Mouse (Mus musculus) neural tube, embryonic 12.5 days (tissue): Measurements from ENCODE around the gene Slc25a42. TPM values are rescaled to one million over a fixed set of nuclear protein-coding genes. Genes with fewer than 3 reads are reported as not detected.

Experiments used
- ATAC-seq: fragments of 200-750 bp; cut with Nextera tagmentation; 2 replicates; pipeline ENCODE4 v1.8.0; 2017; ENCODE audit warnings: low read depth, mild to moderate bottlenecking, moderate TSS enrichment, moderate library complexity; ENCODE audit not compliant: low FRiP score
- H3K27ac ChIP-seq: fragments of 300-500 bp; sonication (generic); 2 replicates; pipeline ENCODE4 v1.5.1; 2016
- H3K27me3 ChIP-seq: fragments of 300-500 bp; sonication (generic); replicated peaks from 2 replicates; pipeline ENCODE4 v1.6.1; 2016; ENCODE audit warnings: mild to moderate bottlenecking
- H3K36me3 ChIP-seq: fragments of 300-500 bp; sonication (generic); 2 replicates; pipeline ENCODE4 v1.6.1; 2016; ENCODE audit warnings: mild to moderate bottlenecking
- H3K4me1 ChIP-seq: fragments of 300-500 bp; sonication (generic); 2 replicates; pipeline ENCODE4 v1.6.1; 2016
- H3K4me2 ChIP-seq: fragments of 300-500 bp; sonication (generic); replicated peaks from 2 replicates; pipeline ENCODE4 v1.6.1; 2016; ENCODE audit warnings: mild to moderate bottlenecking
- H3K4me3 ChIP-seq: fragments of 300-500 bp; sonication (generic); 2 replicates; pipeline ENCODE4 v1.5.1; 2016
- H3K9ac ChIP-seq: fragments of 300-500 bp; sonication (generic); 2 replicates; pipeline ENCODE4 v1.6.1; 2016; ENCODE audit warnings: mild to moderate bottlenecking
- H3K9me3 ChIP-seq: fragments of 300-500 bp; sonication (generic); 2 replicates; pipeline ENCODE4 v1.6.1; 2016; ENCODE audit warnings: mild to moderate bottlenecking
- WGBS: fragments of 180-500 bp; shearing (Covaris S2); methylation state at CpG from one replicate; pipeline ENCODE4 v1.1.7; 2016; 5-methylcytosine and 5-hydroxymethylcytosine counted together
- polyA plus RNA-seq: library from polyadenylated mRNA; unstranded; fragments of >200 nt; fragmentation: Nextera tagmentation; extraction: Ambion mirVana; gene quantifications from 2 replicates; pipeline ENCODE4 v1.2.1, GENCODE M21; 2016

The Slc25a42 gene
- polyA plus RNA-seq, 1 experiment from 2014 or later: 4.1 TPM

DNA sequence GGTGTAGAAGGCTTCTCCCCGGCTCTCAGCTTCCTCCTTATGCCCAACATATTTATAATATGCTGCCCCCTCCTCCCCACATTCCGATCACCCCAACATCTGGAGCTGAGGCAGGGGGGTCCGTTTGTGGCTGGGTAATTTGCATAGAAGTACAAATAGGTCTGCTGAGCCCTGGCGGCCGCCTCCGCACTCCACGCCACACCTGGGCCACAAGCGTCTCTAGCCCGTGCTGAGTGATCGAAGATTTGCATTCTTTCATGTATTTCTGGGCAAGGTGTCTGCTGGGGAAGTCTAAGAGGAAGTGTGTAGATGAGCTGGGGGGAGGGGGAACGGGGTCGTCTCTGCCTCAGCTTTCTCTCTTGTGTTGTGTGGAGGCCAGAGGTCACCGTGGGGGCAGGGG, 52.1 kb downstream of the Slc25a42 start:
- Histone ChIP-seq H3K4me3 (no peak overlapping the region), H3K27ac (no peak overlapping the region), H3K4me2 (no peak overlapping the region), H3K9me3 (no peaks in the 10 kb centered on the region), H3K27me3 (peaks cover 8% of the 10 kb centered on the region), H3K9ac (no peak overlapping the region), H3K36me3 (no peaks in the 10 kb centered on the region), H3K4me1 (no peaks in the 10 kb centered on the region; the same call in 1 of the 2 replicates)
- no peak for ATAC-seq
- WGBS: 71% methylated on average over 13 of the region's 13 CpGs

DNA sequence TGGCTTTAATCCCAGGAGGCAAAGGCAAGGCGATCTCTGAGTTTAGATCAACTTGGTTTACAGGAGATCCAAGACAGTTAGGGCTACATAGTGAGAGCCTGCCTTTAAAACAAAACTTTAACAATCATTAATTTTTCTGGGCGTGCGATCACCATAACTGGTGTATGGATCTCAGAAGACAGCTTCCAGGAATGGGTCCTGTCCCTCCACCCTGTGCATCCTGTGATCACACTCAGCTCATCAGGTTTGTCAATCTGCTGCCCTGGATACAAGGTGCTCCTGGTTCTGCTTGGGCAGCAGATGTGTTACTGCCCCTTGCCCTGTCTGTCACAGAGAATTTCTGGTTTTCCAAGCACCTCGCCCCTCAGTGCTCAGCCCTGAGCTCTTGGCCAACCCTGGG, 52.9 kb downstream of the Slc25a42 start:
- WGBS: 88% methylated on average over 4 of the region's 4 CpGs
- Histone ChIP-seq H3K9me3 (no peaks in the 10 kb centered on the region), H3K27me3 (0 out of 2 replicates have a peak, but pooled peaks cover 5% of the 10 kb centered on the region), H3K4me3 (no peak overlapping the region), H3K4me1 (no peaks in the 10 kb centered on the region; the same call in 1 of the 2 replicates), H3K4me2 (no peak overlapping the region; the same call in 1 of the 2 replicates), H3K9ac (no peak overlapping the region), H3K36me3 (no peaks in the 10 kb centered on the region), H3K27ac (no peak overlapping the region)
- no peak for ATAC-seq

DNA sequence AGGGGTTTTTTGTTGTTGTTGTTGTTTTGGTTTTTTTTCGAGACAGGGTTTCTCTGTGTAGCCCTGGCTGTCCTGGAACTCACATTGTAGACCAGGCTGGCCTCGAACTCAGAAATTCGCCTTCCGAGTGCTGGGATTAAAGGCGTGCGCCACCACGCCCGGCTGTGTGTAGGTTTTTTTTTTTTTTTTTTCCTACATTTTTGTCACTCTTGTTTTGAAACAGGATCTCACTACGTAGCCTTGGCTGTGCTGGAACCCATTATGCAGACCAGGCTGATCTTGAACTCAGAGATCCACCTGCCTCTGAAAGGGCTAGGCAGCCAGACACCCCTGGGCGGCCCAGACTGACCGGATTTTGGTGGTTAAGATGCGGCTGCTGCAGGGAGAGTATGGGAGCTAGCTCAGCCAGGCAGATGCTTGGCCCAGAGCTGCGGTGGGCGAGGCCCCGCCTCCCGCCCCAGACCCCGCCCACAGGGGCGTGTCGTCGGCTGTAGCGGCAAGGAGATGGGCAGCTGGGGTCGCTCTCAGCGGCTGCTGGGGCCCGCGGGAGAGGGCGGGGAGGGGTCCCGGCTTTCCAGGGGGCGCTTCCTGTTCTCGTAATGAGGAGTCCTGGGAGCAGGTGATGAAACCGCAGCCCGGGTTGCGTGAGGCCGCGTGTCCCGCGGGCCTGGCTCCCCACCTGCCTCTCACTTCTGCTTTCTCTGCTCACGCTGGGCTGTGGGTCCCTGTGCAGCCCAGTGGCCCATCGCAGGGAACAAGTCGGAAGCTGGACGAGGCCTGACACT, 53.8 kb downstream of the Slc25a42 start:
- H3K4me1 ChIP-seq: no peaks in the 10 kb centered on the region; the same call in 1 of the 2 replicates
- ATAC-seq: peak; percentile 92
- no peaks in the 10 kb centered on the region for H3K27me3 ChIP-seq
- H3K9me3 ChIP-seq: no peaks in the 10 kb centered on the region
- WGBS: 15% methylated on average over 40 of the region's 40 CpGs
- peak overlapping the region; percentile 65 for H3K9ac ChIP-seq
- peak overlapping the region; percentile 79 for H3K4me2 ChIP-seq
- H3K27ac ChIP-seq: no peak overlapping the region
- peak overlapping the region; percentile 48 for H3K4me3 ChIP-seq
- H3K36me3 ChIP-seq: no peaks in the 10 kb centered on the region

DNA sequence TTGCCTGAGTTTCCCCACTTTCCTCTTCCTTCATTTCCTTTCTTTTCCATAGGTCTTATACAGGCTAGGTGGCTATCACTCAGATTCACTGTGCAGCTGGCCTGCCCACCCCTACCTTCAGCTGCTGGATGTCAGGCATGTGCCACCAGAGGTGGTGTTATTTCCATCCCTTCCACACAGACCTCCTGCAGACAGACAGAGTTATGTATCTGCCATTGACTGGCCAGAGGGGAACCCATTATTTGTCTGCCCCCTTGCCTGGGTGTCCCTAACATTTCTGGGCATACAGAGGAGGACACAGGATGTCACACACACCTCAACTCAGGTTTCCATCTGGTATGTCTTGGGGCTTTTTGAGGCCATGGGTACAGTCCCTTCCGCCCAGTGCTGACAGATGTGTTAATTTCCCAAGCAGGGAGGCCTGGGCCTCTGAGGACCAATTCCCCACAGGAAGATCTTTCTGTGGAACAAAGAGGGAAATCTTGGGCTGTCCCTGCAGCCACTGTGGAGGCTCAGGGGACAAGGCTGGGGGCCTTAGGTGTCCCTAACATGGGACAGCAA, 54.8 kb downstream of the Slc25a42 start:
- Histone ChIP-seq H3K4me1 (peaks cover 5% of the 10 kb centered on the region; the same call in 1 of the 2 replicates), H3K9me3 (no peaks in the 10 kb centered on the region), H3K27ac (no peak overlapping the region), H3K4me2 (no peak overlapping the region), H3K36me3 (no peaks in the 10 kb centered on the region), H3K9ac (no peak overlapping the region), H3K4me3 (no peak overlapping the region), H3K27me3 (no peaks in the 10 kb centered on the region)
- WGBS: 87% methylated on average over 1 of the region's 1 CpGs
- no peak for ATAC-seq

DNA sequence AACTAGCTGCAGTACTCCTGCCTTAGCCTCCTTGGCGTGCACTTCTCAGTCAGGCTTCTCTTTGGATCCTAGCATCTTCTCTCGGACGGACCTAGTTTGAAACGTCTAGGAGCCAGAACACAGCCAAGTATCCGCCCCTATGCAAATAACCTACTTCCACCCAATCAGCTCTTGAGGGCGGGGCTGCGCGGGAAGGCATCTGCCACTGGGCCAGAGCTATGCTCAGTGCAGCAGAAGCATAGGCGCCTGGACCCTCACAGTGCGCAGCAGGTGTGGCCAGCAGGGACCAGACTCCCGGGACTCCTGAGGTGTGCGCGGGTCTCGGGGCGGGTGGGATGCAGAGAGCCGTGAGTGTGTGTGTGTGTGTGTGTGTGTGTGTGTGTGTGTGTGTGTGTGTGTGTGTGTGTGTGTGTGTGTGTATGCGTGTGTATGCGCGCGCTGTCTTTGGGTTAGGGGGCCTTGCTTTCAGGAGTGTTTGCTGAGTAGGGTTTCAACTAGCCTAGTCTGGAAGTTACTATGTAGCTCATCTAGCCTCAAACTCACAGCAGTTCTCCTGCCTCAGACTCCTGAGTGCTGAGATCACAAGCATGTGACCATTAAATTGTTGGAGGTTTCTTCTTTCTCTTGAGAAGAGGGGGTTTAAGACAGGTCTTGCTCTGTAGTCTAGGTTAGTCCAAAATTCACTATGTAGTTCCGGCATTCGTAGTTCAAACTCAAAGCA, 59.4 kb downstream of the Slc25a42 start:
- ATAC-seq: peak; percentile 94
- no peak overlapping the region for H3K9ac ChIP-seq
- peak overlapping the region; percentile 1; the same call in 1 of the 2 replicates for H3K4me3 ChIP-seq

DNA sequence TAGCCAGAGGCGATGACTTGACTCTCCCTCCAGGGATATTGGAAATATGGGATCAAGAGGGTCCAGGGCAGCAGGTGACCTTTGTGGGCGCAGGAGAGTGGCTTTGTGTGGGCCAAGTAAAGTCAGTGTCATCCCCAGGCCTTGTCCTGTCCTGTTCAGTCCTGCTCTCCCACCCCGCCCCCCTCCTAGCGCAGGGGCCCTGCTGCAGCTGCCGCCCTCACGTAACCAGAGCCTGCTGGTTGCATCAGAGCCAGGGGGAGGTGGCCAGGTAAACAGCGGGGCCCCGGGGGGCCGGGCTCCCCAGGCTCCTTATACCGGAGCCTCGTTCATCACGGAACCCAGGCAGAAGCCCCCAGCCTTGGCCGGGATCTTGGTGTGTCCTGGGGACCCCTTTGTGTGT, 61.9 kb downstream of the Slc25a42 start:
- ATAC-seq: no peak
- Histone ChIP-seq H3K4me3 (no peak overlapping the region), H3K9me3 (no peaks in the 10 kb centered on the region), H3K4me2 (no peak overlapping the region), H3K4me1 (peaks cover 8% of the 10 kb centered on the region; the same call in 1 of the 2 replicates), H3K27me3 (peaks cover 7% of the 10 kb centered on the region; the same call in 1 of the 2 replicates), H3K36me3 (peaks cover 26% of the 10 kb centered on the region), H3K27ac (no peak overlapping the region), H3K9ac (no peak overlapping the region)
- 15% methylated on average over 13 of the region's 13 CpGs for WGBS

More for the DNA sequence above, 59.4 kb downstream of the Slc25a42 start:
- H3K27ac ChIP-seq: no peak overlapping the region
- no peaks in the 10 kb centered on the region for H3K9me3 ChIP-seq
- H3K4me2 ChIP-seq: peak overlapping the region; percentile 49
- H3K27me3 ChIP-seq: peaks cover 7% of the 10 kb centered on the region; the same call in 1 of the 2 replicates
- H3K4me1 ChIP-seq: peaks cover 8% of the 10 kb centered on the region; the same call in 1 of the 2 replicates
- H3K36me3 ChIP-seq: peaks cover under 1% of the 10 kb centered on the region; the same call in 1 of the 2 replicates
- WGBS: 17% methylated on average over 22 of the region's 22 CpGs

DNA sequence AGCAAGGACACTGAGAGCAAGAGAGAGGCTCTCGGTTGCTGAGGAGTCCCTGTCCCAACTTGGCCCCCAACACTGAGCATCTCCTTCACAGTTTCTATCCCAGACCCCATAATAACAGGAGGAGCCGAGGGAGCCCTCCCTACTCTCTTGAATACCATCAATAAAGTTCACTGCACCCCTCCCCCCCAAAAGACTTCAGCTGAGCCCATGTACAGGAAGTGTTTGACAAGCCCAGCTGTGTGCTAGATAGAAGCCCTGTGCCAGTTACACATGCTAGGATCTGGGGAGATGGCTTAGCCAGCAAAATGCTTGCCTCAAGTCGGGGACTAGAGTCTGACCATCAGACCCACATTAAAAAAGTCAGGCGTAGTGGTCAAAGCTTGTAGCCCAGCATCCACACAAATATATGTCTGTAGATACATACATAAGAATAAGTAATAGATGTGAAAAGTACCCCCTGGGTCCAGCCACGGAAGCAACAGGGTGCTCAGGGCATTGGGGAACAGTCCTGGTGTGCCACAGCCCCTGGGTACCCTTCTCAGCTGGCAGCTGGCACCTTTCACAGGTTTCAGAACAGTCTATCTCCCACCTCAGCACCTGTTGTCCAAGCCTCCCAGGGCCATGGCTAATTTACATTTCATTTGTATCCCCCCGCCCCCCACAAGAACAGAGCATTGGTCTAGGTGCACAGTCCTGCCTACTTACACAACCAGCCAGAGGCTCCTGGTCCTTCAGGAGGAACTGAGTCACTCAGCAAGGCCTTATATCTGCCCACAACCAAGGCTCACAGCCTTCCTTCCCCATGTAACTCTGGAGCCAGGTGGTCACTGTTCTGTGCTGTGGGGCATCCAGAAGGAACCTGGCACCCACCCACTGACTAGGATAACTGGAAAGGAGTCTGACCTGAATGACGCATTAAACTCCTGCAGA, 64.2 kb downstream of the Slc25a42 start:
- 83% methylated on average over 7 of the region's 7 CpGs for WGBS
- Histone ChIP-seq H3K36me3 (peaks cover 47% of the 10 kb centered on the region), H3K9me3 (no peaks in the 10 kb centered on the region), H3K4me3 (no peak overlapping the region), H3K27me3 (peaks cover 7% of the 10 kb centered on the region; the same call in 1 of the 2 replicates), H3K27ac (no peak overlapping the region), H3K4me1 (peaks cover 8% of the 10 kb centered on the region; the same call in 1 of the 2 replicates), H3K9ac (no peak overlapping the region), H3K4me2 (no peak overlapping the region)
- ATAC-seq: no peak

DNA sequence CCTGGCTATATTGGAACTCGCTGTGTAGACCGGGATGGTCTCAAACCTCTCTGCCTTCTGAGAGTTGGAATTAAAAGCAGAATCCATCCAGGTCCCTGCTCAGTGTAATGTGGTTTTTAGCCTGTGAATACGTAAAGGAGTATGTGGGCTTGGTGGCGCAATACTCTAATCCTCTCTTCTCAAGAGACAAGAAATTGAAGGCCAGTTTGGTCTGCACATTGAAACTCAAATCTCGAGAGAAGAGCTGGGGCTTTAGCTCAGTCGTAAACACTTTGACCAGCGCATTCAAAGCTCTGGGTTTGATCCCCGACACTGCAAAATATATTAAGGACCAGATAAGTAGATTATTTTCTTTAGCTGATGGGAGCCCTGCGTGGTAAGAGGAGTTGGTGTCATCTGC, 72.1 kb downstream of the Slc25a42 start:
- Histone ChIP-seq H3K9ac (peak overlapping the region; percentile 81), H3K36me3 (peaks cover 47% of the 10 kb centered on the region), H3K27ac (peak overlapping the region; percentile 38), H3K4me3 (peak overlapping the region; percentile 80), H3K4me1 (peaks cover 23% of the 10 kb centered on the region), H3K9me3 (no peaks in the 10 kb centered on the region), H3K4me2 (peak overlapping the region; percentile 84), H3K27me3 (no peaks in the 10 kb centered on the region)
- 14% methylated on average over 9 of the region's 9 CpGs for WGBS
- no peak for ATAC-seq

DNA sequence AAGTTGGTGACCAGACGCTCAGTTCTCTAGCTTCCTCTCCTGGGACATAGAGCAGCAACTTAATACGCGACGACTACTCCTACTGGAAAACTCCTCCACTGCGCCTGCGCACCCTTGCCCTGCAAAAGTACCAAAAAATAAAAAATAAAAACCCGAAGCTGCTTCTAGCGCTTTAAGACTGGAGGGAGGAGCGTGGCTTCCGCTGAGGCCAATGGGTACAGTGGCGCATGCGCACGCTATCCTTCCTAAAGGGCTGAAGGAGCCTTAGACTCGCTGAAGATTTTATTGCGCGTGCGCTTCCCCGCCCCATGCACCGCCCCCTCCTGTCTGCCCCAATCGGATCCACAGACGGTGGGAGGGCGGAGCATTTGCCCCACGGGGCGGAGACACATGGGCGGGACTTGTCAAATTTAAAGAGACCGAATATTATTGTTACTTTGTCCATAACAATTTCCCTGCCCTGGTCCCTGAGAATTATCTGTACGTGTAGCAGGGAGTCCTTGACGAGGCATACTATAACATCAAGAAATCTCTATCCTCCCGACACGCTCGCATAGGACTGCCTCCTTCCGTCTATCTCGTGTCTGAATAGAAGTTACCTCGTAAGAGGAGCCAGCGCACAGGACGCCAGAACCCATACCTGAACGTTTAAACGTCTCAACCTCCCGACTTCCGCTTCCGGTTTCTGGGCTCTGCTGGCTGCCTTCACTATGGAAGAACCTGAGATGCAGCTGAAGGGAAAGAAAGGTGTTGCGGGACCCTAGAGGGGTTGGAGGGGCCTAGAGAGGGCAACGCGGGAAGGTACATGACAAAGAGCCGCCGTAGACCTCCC, 72.9 kb downstream of the Slc25a42 start, which contains the start of the genes Rfxank, Borcs8 and Mef2b:
Gene Rfxank, minus strand, starts transcription at position 129 of the 832 bp plus-strand sequence.
Gene Borcs8, plus strand, starts transcription at position 474 of the 832 bp plus-strand sequence.
Gene Mef2b, plus strand, starts transcription at position 686 of the 832 bp plus-strand sequence.
- Histone ChIP-seq H3K36me3 (peaks cover 47% of the 10 kb centered on the region), H3K9ac (peak within 1 kb of the TSS; percentile 81), H3K4me3 (peak within 1 kb of the TSS; percentile 80), H3K4me1 (peaks cover 23% of the 10 kb centered on the region), H3K9me3 (no peaks in the 10 kb centered on the region), H3K4me2 (peak within 1 kb of the TSS; percentile 84), H3K27ac (peak within 1 kb of the TSS; percentile 38), H3K27me3 (no peaks in the 10 kb centered on the region)
- peak; percentile 97 for ATAC-seq
- under 1% methylated on average over 46 of the region's 46 CpGs for WGBS

DNA sequence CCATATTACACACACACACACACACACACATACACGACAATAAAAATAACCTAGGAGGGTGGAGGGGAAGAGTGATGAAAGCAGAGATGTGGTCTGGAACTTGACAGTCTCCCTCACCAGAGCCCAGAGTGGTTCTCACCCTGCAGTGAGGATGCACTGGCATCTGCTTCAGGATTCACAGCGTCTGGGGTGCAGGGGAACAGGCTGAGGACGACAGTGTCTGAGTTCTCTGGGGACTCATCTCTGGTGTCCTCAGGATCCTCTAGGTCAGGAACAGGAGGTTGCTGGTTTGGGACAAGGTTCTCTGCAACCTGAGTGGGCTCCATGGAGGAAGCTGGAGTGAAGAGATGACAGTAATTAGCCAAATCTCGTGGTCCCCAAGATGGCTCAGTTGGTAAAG, 74.2 kb downstream of the Slc25a42 start:
- Histone ChIP-seq H3K27me3 (no peaks in the 10 kb centered on the region), H3K4me3 (no peak overlapping the region), H3K9ac (no peak overlapping the region), H3K4me1 (peaks cover 23% of the 10 kb centered on the region), H3K36me3 (peaks cover 49% of the 10 kb centered on the region), H3K4me2 (peak overlapping the region; percentile 84), H3K9me3 (no peaks in the 10 kb centered on the region), H3K27ac (no peak overlapping the region)
- 82% methylated on average over 4 of the region's 4 CpGs for WGBS
- no peak for ATAC-seq
